Mouse (Mus musculus) T-helper 1 cell (primary cell): ENCODE results near the gene Ltb4r1.
"Not testable (repeated sequence)": the region's sequence is repeated elsewhere in the genome, so short reads cannot be mapped to it uniquely, and the experiment has no call there.

Experiments
- in situ Hi-C: fragments of 300-600 bp; cut with MboI, MseI; formaldehyde crosslinking; loops from one replicate; pipeline ENCODE4 v1.15.1; 2025; ENCODE audit warnings: high pct_unique_total_duplicates

The Ltb4r1 gene

DNA sequence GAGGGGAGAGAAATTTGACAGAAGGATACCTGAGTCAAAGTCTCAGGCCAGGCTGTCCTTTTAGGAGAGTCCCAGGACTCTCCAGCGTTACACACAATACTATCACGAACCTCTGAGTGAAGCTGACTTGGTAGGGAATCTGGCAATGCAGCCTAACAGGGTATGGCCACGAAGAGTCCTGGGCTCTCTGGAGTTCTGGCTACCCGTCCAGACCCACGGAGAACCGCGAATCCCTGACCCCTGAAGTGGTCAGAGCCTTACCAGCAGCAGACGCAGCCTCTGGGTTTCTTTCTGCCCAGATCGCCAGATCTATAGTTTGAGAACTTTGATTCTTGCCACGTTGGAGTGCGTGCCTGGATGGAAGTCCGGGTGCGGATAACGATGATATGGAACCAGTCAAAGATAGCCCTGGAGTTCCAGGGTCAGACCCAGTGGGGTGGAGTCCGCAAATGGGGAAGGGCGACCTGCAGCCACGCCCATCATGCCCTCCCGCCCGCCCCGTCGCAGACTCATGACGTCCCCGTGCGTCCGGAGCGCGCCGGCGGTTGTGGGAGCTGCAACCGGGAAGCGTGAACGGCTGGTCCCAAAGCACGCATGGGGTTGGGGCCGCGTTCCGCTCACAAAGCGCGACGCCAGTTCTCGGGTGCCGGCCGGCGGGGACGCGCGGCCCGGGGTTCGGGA, 20.4 kb upstream of the Ltb4r1 start, which contains the start of the genes Dhrs1 and Nop9:
Gene Dhrs1 (minus strand): TSS at position 511 of the 681 bp plus-strand sequence.
Gene Nop9 (plus strand): TSS at position 514 of the 681 bp plus-strand sequence.
- in situ Hi-C loops = no loop called here

DNA sequence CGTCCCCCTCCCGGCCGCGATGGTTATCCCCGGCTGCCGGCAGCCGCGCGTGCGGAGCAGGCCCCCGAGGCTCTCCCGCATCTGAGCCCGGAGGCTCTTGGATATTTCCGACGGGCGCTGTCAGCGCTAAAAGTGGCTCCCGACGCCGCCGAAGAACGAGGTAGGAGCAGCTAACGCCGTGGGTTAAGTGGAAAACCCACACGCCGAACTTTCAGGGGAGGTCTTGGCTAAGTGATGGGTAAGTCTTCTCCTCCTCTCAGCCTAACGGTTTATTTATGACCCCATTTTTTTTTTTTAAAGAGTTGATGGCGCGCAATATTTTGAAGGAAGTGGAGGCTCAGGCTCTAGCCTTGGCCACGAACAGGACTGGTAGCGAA, 19.9 kb upstream of the Ltb4r1 start:
- in situ Hi-C loops = no loop called here

DNA sequence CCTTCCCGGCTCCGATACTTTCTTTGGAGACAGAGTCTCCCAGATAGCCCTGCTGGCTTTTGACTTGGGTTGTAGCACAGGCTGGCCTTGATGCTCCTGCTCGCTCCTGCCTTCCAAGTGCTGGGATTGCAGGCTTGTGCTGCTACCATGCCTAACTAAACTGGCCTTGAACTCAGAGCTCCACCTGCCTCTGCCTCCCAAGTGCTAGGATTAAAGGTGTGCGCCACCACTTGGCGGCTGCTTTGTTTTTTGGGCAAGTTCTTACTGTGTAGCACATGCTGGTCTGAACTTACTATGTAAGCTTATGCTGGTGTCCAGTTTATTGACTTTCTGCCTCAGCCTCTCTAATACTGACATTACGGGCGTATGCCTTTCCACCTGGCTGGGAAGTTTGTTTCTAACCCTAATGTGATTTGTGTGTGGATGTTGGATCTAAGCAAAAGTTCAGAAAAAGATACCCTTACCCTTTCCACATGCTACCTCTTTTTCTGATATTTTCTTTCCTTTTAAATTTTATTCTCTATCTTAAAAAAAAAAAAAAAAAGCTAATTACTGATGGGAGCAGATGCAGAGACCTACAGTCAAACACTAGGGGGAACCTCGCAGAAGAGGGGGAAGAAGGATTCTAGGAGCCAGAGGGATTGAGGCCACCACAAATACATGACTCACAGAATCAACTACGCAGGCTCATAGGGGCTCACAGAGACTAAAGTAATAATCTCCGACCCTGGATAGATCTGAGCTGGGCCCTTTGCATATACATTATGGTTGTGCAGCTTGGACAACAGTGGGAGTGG, 18.5 kb upstream of the Ltb4r1 start:
- in situ Hi-C loops = no loop called here

DNA sequence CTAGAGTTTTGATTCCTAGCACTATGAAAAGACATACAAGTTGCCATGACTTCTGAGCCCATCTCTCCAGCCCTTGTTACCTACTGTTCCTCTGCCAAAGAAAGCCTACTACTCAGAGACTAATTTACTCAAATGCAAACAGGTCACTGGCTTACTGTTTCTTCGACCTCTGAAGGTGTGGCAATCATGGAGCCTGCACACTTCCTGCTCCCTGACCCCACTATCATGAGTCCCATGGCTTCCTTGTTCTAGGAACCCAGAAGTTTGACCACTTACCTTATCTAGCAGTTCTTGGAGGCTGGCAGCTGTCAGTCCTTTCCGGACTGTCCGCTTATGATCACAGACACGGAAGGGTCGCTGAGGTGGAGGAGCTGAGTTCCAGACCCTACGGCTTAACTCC, 8.2 kb upstream of the Ltb4r1 start:
- in situ Hi-C loops = no loop called here

- in situ Hi-C loops = no loop called here
These were observed 7.4 kb upstream of the Ltb4r1 start, which contains the start of gene Cideb for GRCm38 (mm10) chr14:55758363-55758784. Gene Cideb (minus strand): TSS chr14:55758458.

- in situ Hi-C loops = not testable (repeated sequence)
These were observed 5.6 kb upstream of the Ltb4r1 start for GRCm38 (mm10) chr14:55760156-55760555.

- in situ Hi-C loops = no loop called here
These were observed 4.6 kb upstream of the Ltb4r1 start, which contains the start of gene Ltb4r2 for GRCm38 (mm10) chr14:55761163-55761562. Gene Ltb4r2 (plus strand): TSS chr14:55761428.

- in situ Hi-C loops = no loop called here
These were observed 3.6 kb upstream of the Ltb4r1 start for GRCm38 (mm10) chr14:55762001-55762821.

- in situ Hi-C loops = no loop called here
These were observed 2.6 kb upstream of the Ltb4r1 start for GRCm38 (mm10) chr14:55763166-55763565.

- in situ Hi-C loops = no loop called here
These were observed 2.0 kb downstream of the Ltb4r1 start for GRCm38 (mm10) chr14:55767519-55768414.

GRCm38 (mm10) chr14:55768555-55768954, 2.8 kb downstream of the Ltb4r1 start:
- in situ Hi-C loops = no loop called here

DNA sequence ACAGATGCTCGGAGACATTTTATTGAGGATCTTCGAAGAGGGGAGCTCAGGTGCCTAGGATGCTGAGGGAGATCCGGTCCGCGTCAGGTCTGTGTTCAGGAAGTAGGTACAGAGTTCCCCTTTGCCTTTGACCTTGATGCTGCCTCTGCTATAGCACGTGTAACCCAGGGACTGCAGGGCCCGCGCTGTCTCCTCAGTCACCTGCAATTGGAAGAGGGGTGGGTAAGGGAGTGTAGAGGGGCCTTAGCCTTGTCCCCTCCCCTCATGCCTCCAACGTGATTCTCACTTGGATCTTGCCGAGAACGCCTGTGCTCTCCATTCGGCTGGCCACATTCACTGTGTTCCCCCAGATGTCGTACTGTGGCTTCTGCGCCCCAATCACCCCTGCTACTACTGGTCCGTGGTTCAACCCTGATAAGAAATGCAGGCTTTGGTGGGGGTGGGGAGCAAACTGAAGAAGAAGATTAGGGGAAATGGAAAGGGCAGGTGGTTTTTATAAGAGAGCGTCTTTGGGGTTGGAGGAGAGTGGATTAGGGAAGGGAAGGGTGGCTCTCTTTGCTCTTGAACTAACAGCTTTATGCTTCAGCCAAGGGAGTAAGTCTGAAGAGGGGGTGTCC, 3.4 kb downstream of the Ltb4r1 start:
- in situ Hi-C loops = no loop called here

DNA sequence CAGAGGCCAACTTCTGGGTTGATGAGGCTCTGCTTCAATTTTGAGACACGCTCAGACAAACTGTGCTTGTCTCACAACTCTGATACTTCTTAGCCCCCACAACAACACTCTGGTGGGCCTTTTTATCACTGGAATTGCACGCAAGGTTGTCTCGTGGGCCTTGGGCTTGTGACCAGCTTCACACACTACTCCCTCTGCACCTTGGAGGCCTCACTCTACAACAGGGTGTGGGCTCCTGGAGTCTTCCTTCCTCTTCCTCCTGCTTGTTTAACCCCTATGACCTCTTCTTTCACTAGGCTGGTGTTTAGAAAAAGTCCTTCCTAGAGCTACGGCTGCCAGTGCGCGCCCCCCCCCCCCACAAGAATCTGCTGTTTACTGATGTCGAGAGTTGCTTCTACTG, 10.9 kb downstream of the Ltb4r1 start:
- in situ Hi-C loops = no loop called here

DNA sequence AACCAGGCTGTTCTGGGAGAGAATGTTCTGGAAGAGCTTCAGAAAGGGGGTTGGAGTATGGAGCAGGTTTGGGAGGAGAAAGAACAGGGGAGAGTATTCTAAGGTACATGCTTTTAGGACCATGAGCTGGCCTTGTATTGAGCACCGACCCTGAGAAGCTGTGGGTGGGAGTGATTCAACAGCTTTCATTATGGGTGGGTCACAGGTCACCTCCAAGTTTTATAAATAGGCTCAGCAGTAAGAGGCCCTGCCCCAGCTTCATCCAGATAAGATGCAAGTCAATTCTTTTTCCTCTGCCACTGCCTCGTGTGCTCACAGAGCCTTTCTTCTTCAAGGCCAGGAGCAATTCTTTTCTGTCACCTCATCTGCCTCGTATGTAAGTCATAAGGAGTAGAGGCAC, 11.4 kb downstream of the Ltb4r1 start:
- in situ Hi-C loops = no loop called here

GRCm38 (mm10) chr14:55777806-55778205, 12.0 kb downstream of the Ltb4r1 start:
- in situ Hi-C loops = no loop called here

DNA sequence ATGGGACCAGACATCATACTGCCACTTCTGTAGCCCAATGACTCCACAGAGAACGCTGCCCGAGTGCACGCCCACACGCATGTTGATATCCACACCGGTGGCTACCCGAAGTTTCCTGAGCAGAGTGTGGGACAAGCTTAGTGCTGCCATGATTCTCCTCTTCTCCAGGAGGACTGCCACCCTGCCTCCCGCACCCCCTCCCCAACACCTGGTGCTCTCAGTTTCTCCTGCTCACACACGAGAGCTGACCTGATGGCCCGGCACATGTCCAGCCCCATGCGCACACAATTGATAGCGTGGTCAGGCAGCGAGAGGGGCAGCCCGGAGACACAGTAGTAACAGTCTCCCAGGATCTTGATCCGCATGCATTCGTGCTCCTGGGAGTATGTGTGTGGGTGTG, 12.9 kb downstream of the Ltb4r1 start:
- in situ Hi-C loops = no loop called here

- in situ Hi-C loops = no loop called here
These were observed 13.9 kb downstream of the Ltb4r1 start for GRCm38 (mm10) chr14:55779656-55780055.

GRCm38 (mm10) chr14:55780736-55781135, 15.0 kb downstream of the Ltb4r1 start:
- in situ Hi-C loops = no loop called here

GRCm38 (mm10) chr14:55781310-55781709, 15.5 kb downstream of the Ltb4r1 start:
- in situ Hi-C loops = no loop called here

GRCm38 (mm10) chr14:55782361-55782960, 16.7 kb downstream of the Ltb4r1 start:
- in situ Hi-C loops = no loop called here
